Mouse (Mus musculus) NIH3T3 (cell line): ENCODE measurements at regions not wholly inside any gene's neighbourhood (a gene's known extent, or its start where the extent isn't known, plus 50 kb on each side); places are given as distances from the start of the nearest gene placed in this dataset.

Source experiments
- DNase-seq: peaks from one replicate; pipeline ENCODE4 v3.0.0-alpha.2; 2012; ENCODE audit warnings: low read depth

- DNase-seq: peak; percentile 32
Observed at GRCm38 (mm10) chr12:70523379-70523778, 70.5 kb downstream of the Tmx1 start.

DNA sequence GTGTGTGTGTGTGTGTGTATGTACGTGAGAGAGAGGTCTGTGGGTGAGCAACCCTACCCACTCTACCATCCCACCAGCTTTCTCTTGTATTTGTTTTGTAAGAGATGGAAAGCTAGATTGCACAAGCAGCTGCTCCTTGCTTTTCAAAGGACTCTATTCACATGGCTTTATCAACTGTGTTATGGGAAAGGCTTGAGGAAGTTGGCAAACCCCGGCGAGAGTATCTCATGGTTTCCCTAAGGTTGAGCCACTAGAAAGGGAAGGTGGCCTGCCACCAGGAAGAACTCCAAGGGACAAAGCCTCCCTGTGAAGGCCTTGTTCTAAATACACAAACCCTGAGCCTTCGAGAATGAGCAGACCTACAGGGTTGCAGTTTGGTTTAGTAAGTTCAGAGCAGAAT is 71.8 kb downstream of the Tmx1 start:
- DNase-seq: no peak

DNA sequence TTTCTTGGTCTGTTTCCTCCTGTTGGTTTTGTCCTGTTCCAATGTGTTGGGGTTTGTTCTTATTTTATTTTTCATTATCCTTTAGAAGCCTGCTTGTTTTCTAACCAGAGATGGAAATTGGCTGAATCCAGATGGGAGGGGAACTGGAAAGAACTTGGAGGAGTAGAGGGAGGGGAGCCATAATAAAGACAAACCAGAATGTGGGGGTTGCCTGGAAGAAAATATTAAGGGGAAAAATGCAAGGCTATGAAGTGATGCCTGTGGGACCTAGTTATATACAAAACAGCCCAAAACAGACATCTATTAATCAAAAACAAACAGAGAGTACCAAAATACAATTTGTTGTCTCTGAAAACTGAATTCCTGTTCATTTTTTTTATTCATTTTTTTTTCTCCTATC is 78.8 kb downstream of the Tmx1 start:
- no peak for DNase-seq

GRCm38 (mm10) chr12:70532225-70532624 is 79.3 kb downstream of the Tmx1 start:
- DNase-seq: no peak

DNA sequence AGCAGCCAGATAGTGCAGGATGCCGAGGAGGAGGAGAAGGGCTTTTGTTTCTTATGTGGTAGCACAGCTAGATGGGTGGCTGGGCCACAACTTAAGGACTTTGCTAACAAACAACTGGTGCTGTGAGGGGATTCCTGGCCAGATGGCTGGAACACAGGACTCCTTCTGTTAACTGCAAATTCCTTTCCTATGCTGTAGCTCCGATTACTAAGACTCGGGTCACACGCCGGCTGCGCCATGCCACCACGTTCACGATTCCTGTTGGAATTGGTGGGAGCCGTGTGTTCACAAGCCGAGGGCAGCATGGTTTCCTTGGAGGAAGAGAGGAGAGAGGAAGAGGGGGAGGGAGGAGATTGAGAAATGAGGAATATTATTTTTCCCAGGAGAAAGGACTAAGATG is 79.9 kb downstream of the Tmx1 start:
- DNase-seq: peak; percentile 64

- DNase-seq: peak; percentile 33
Observed at GRCm38 (mm10) chr12:70533375-70533935, 80.6 kb downstream of the Tmx1 start.

DNA sequence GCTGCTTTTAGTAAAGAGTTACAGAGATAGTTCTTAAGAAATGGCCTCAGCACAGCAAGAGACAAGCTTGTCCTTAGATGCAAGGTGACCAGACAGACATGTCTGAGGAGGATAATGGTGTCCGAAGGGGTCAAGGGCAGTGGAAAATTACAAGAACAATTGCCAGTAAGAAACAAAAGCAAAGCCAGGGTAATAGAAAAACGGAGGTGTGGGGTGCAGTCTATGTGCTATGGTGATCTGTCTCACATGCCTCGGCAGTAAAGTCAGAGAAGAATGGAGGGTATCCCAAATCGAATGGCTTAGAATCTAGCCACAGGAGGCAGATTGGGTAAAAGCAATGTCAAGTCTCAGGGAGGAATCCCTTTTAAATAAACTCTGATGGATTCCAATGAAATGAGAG is 86.2 kb downstream of the Tmx1 start:
- no peak for DNase-seq

DNA sequence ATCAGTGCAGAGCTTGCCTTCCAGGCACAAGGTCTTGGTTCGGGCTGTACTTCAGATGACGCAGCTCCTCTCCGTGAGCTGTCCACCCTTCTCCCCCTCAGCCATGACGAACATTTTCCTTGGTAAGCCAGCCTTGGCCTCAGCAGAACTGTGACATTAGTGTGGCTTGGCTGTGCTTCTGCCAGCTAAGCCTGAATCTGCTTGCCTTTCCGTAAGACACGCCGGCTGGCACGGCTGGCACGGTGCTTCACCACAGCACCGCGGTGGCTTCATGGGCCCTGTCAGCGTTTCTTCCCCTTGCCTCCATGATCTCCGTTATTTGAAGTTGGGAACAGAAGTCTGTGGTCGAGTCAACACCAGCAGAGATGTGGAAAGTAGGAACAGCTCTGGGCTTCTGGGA is 87.0 kb downstream of the Tmx1 start:
- no peak for DNase-seq

DNA sequence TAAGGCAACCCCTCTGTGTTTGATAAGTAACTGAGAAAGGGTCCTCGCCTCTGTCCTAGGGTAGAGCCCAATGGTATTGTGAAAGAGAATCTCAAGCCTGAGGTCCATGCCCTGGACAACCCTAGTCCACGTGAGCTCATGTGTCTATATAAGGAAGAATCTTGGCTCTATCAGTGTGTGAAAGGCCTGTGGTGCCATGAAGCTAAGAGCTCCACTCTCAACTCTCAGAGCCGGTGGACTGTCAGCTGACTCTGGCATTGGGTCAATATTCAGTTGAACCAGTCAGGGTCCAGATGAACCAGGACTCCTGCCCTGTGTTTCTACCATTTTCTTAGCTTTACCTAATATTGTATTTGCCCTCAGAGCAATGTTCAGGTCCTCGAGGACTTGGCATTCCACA is 88.5 kb downstream of the Tmx1 start:
- DNase-seq: no peak

DNA sequence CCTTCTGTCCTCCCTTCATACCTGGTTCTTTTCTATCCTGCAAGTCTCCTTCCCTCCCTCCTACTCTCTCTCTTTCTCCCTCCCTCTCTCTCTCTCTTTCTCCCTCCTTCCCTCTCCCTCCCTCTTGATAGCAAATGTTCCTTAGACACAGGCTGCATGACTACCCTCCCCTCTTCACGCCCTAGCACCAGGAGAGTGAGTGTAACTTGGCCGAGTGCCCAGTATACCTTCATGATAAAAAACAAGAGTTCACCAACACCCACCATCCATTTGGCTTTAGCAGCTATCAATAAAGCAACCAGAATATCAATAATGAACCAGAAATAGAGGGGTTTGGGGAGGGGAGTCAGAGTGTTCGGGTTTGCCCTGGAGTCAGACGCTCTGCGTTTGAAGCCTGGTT is 90.4 kb downstream of the Tmx1 start:
- no peak for DNase-seq

DNA sequence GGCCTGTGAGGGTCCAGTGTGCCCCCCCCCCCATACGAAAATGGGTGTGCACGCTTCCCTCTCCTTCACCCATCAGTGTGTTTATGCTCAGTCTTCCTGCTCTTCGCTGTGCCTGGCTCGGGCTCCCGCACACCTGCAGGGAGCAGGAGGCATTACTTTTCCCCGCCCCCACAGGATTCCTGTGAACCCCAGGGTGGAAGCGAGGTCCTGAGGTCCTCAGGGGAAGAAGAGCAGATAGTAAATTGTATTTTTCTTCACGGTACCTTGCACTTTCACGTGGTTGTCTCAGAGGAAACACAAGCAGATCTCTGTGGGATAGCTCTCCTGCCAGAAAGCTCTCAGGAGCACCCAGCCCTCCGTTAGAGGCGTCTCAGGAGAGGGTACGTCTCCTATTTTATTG is 91.4 kb downstream of the Tmx1 start:
- DNase-seq: no peak

GRCm38 (mm10) chr12:70544850-70545510 is 92.1 kb downstream of the Tmx1 start:
- DNase-seq: peak; percentile 95

DNA sequence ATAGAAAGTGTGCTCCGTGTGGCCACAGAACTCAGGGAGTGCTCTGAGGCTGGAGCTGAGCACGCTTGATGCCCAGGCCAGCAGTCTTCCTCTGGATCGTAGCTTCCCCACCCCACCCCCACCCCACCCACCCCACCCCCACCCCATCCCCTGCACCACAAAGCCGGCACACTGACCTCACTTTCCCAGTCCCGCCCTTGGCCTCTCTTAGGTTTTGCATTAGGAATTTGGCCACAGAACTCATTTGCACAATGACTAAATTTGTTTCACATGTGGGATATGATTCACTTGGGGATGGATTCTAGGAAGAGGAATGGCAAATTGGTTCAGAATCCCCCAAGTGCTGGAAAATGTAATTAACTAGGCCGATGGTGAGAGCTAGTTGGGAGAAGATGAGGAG is 94.3 kb downstream of the Tmx1 start:
- DNase-seq: peak; percentile 92

- DNase-seq: no peak
Observed at GRCm38 (mm10) chr12:70549296-70549695, 96.4 kb downstream of the Tmx1 start.

DNA sequence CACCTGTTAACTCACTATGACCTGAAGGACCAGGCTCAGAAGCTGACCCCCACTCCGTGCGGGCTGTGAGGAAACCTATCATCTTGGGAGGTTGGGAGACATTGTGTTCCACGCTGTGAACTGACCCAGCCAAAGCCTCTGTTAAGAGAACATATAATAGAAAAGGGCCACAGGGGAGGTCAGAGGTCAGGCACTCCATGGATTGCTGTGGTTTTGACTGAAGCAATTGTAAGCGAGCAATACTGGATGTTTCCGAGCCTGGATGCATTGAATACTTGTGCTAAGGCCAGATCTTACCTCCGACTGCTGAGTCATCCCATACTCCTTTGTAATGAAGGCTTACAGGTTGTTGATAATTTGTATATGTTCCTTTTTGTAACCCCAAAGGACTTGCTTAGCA is 101.0 kb downstream of the Tmx1 start:
- peak; percentile 67 for DNase-seq

DNA sequence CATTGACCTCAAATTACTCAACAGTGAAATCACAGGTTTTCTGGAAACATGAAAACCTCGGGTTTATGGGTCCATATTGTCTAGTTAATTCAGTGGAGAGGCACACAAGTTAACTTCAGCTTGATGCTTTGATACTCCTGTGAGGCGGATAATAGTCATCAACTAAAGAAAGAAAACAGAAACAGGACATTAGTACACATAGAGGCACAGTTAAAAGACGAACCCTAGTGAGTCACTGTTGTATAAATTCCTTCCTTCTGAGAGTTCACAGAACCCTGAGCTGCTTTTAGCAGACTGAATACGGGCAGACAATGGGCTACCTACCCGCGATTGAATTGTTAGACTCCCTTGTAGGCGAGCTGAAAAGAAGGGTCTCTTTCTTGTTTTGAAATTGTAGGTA is 101.7 kb downstream of the Tmx1 start:
- peak; percentile 54 for DNase-seq

DNA sequence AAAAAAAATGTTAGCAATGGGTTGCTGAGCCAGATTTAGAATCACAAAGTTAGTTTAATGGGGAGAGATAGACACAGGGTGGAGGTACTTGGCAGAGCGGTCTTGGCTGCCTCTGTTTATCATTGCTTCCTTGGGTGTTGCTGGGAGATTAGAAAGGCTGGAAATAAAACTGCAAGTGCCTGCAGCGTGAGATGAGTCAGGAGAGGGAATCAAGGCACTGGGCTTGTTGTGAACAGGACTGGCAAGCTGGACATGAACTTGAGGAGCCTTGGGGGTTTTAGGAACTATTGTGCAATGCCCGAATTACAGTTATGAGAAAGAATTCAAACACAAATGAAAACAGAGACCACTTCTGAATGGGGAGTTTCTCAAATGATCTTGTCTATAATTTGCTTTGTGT is 102.8 kb downstream of the Tmx1 start:
- DNase-seq: peak; percentile 87

DNA sequence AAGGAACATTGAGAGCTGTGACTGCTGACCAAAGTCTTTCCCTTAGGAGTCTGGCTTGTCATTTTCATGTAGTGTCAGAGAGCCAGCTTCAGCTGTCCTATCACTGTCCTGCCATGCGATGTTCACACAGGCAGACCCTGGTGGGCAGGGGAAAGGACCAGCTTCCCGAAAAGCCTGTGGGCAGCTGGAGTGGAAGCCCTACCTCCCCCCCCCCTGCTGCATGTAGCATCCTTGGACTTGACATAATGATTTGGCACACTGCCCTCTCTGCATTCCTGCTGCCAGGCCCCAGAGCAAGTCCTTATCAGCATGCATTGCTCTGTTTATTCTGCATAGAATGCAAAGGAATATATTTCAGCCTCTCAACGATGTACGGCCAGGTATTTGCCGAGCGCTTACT is 103.9 kb downstream of the Tmx1 start:
- DNase-seq: peak; percentile 58

- peak; percentile 33 for DNase-seq
Observed at GRCm38 (mm10) chr12:70563446-70563845, 110.6 kb downstream of the Tmx1 start.

- DNase-seq: no peak
Observed at GRCm38 (mm10) chr12:70575665-70576064, 122.8 kb downstream of the Tmx1 start.

DNA sequence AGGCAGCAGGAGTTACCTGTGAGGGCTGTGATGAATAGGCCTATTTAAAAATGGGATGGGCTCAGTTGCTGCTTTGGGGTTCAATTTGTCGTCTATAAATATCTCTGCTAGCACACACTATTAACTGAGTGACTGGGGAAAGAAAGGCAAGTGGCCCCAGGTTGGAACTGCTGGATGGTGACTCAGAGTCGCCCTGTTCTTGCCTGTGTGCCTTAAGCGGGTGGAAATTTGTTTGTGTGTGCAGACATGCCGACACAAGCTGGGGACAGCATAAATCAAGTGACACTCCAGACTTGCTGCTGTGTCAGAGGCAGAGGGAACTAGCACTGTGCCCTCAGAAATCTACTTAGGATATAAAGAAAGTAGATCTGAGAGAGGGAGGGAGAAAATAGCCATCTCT is 124.9 kb downstream of the Tmx1 start:
- no peak for DNase-seq

- peak; percentile 46 for DNase-seq
Observed at GRCm38 (mm10) chr12:70579328-70579905, 126.5 kb downstream of the Tmx1 start.

- no peak for DNase-seq
Observed at GRCm38 (mm10) chr12:70586181-70586580, 133.3 kb downstream of the Tmx1 start.

GRCm38 (mm10) chr12:70588234-70588633 is 135.3 kb downstream of the Tmx1 start:
- DNase-seq: peak; percentile 24
